Mouse (Mus musculus) ES-Bruce4 (cell line): ENCODE data around the gene Xcr1. TPM values are rescaled to one million over a fixed set of nuclear protein-coding genes. Genes with fewer than 3 reads are reported as not detected.

ENCODE experiments used
- H3K27ac ChIP-seq: 2 replicates; pipeline ENCODE4 v1.5.1; 2012; ENCODE audit warnings: low read length, inconsistent platforms; ENCODE audit not compliant: insufficient read depth
- H3K27me3 ChIP-seq: 2 replicates; pipeline ENCODE4 v1.6.1; 2012; ENCODE audit warnings: mild to moderate bottlenecking, low read length, inconsistent platforms; ENCODE audit not compliant: control insufficient read depth, poor library complexity, insufficient read depth, severe bottlenecking
- H3K36me3 ChIP-seq: 2 replicates; pipeline ENCODE4 v1.6.1; 2012; ENCODE audit warnings: inconsistent platforms, mild to moderate bottlenecking, low read length, moderate library complexity; ENCODE audit not compliant: control insufficient read depth, poor library complexity, insufficient read depth, severe bottlenecking
- H3K4me1 ChIP-seq: one replicate; pipeline ENCODE4 v1.8.1; 2011; ENCODE audit warnings: low read length; ENCODE audit not compliant: control insufficient read depth, insufficient read depth
- H3K4me3 ChIP-seq: 2 replicates; pipeline ENCODE4 v1.5.1; 2011; ENCODE audit warnings: low read depth, mild to moderate bottlenecking, low read length
- H3K9ac ChIP-seq: 2 replicates; pipeline ENCODE4 v1.6.1; 2012; ENCODE audit warnings: low read depth, mild to moderate bottlenecking, inconsistent platforms; ENCODE audit not compliant: poor library complexity, severe bottlenecking
- H3K9me3 ChIP-seq: replicated peaks from 2 replicates; pipeline ENCODE4 v1.6.1; 2012; ENCODE audit warnings: mild to moderate bottlenecking, low read length, inconsistent platforms; ENCODE audit not compliant: control insufficient read depth, poor library complexity, insufficient read depth, severe bottlenecking
- CTCF ChIP-seq: IDR thresholded peaks from one replicate; pipeline ENCODE4 v1.8.1; 2011; ENCODE audit warnings: low read depth, low read length
- EP300 ChIP-seq: IDR thresholded peaks from 2 replicates; pipeline ENCODE4 v1.6.1; 2011; ENCODE audit warnings: low read depth, low read length; ENCODE audit not compliant: insufficient read depth
- POLR2A ChIP-seq: IDR thresholded peaks from one replicate; pipeline ENCODE4 v1.8.1; 2011; ENCODE audit warnings: low read length; ENCODE audit not compliant: insufficient read depth
- polyA plus RNA-seq: library from polyadenylated mRNA; stranded (reverse); fragments of >200 nt; gene quantifications from 2 replicates; pipeline ENCODE4 v1.2.4, GENCODE M21; 2011; ENCODE audit warnings: low read depth; ENCODE audit not compliant: missing spikeins, insufficient read depth, insufficient read length

Gene Xcr1
- not detected in 2 replicates for polyA plus RNA-seq

- no peak within 1 kb of the TSS for H3K4me3 ChIP-seq
- TF ChIP-seq EP300 (no peak), CTCF (no peak), POLR2A (no peak)
Observed at GRCm38 (mm10) chr9:123861929-123862328, at the start of gene Xcr1. Gene Xcr1 (minus strand): TSS chr9:123862029.

GRCm38 (mm10) chr9:123872049-123872448 lies 10.2 kb upstream of the Xcr1 start:
- H3K36me3 ChIP-seq, result no peaks in the 10 kb centered on the region
- TF ChIP-seq CTCF, result no peak
- TF ChIP-seq EP300, result no peak
- TF ChIP-seq POLR2A, result no peak
- no peak overlapping the region for H3K27ac ChIP-seq
- no peaks in the 10 kb centered on the region for H3K4me1 ChIP-seq
- no peak overlapping the region for H3K4me3 ChIP-seq
- no peaks in the 10 kb centered on the region for H3K9me3 ChIP-seq
- no peaks in the 10 kb centered on the region for H3K27me3 ChIP-seq
- H3K9ac ChIP-seq, result no peak overlapping the region

More at GRCm38 (mm10) chr9:123861929-123862328, at the start of gene Xcr1:
- H3K9ac ChIP-seq, result no peak within 1 kb of the TSS
- no peaks in the 10 kb centered on the region for H3K36me3 ChIP-seq
- no peaks in the 10 kb centered on the region for H3K4me1 ChIP-seq
- H3K27me3 ChIP-seq, result no peaks in the 10 kb centered on the region
- no peak within 1 kb of the TSS for H3K27ac ChIP-seq
- no peaks in the 10 kb centered on the region for H3K9me3 ChIP-seq

GRCm38 (mm10) chr9:123869167-123869784 lies 7.4 kb upstream of the Xcr1 start:
- H3K4me1 ChIP-seq, result no peaks in the 10 kb centered on the region
- no peak overlapping the region for H3K4me3 ChIP-seq
- H3K9ac ChIP-seq, result no peak overlapping the region
- H3K27ac ChIP-seq, result no peak overlapping the region
- H3K9me3 ChIP-seq, result no peaks in the 10 kb centered on the region
- no peaks in the 10 kb centered on the region for H3K27me3 ChIP-seq
- no peak for TF ChIP-seq POLR2A
- H3K36me3 ChIP-seq, result no peaks in the 10 kb centered on the region

DNA sequence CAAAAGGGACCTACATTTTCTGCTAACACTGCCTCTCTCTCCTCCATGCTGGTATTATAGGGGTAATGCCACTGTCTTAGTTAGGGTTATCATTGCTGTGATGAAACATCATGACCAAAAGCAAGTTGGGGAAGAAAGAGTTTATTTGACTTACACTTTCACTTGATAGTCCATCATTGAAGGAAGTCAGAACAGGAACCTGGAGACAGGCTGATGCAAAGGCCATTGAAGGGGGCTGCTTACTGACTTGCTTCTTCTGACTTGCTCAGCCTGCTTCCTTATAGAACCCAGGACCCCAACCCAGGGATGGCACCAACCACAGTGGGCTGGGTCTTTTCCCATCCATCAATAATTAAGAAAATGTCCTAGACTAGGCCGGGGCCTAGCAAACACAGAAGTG lies 1.8 kb upstream of the Xcr1 start:
- Histone ChIP-seq H3K9ac (no peak overlapping the region), H3K4me1 (no peaks in the 10 kb centered on the region), H3K27ac (no peak overlapping the region), H3K9me3 (no peaks in the 10 kb centered on the region), H3K4me3 (no peak overlapping the region), H3K36me3 (no peaks in the 10 kb centered on the region), H3K27me3 (no peaks in the 10 kb centered on the region)
- TF ChIP-seq EP300, result no peak
- no peak for TF ChIP-seq POLR2A
- TF ChIP-seq CTCF, result no peak

DNA sequence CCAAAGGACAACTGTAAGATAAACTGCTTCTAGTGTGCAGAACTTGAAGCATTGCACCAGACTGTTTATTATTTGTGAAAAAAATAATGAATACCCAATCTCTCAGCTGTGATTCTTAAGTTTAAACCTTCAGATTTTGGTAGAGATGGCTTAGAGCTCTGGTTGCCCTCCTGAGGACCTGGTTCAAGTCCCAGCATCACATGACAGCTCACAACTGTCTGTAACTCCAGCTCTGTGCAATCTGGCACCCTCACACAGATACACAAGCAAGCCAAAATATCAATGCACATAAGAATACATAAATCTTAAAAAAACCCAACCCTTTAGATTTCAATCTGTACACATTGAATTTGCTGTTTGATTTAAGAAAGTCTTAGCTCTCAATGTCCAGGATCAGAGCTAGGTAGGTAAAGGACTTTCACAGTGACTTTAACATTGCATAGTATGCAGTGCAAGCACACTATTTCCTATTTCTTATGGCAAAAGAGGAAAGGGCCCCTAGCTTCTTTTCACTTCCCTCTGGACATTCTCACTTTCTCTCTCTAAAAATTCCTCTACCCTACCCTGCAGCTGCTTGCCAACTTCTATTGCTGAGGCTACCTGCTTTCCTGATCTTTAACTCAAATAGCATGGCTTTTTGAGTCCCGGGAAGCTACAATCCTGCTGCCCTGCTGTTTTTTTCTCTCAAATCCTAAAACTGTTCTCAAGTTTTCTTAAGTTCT lies 1.2 kb upstream of the Xcr1 start:
- H3K27me3 ChIP-seq, result no peaks in the 10 kb centered on the region
- no peaks in the 10 kb centered on the region for H3K9me3 ChIP-seq
- no peaks in the 10 kb centered on the region for H3K36me3 ChIP-seq
- H3K4me3 ChIP-seq, result no peak overlapping the region
- no peaks in the 10 kb centered on the region for H3K4me1 ChIP-seq
- TF ChIP-seq EP300 (no peak), POLR2A (no peak), CTCF (no peak)
- H3K27ac ChIP-seq, result no peak overlapping the region
- H3K9ac ChIP-seq, result no peak overlapping the region

DNA sequence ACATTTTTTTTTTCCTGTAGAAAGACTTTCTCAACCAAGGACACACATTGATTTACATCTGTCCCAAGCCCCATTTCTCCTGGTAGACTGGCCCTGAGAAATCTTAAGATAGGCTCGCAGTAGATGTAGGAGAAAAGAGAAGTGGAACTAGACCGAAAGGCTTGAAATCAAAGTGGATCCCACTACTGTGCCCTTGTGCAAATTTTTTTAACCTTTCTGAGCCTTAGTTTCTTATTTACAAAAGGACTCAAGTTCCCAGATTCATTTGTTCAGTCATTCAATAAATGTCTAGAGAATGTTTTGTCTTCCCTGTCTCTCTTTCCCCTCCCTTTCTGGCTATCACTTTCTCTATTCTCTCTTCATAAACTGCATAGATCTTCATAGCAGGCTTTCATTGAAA lies 5.0 kb downstream of the Xcr1 start:
- TF ChIP-seq CTCF (no peak), POLR2A (no peak)
- H3K27me3 ChIP-seq, result no peaks in the 10 kb centered on the region
- H3K4me3 ChIP-seq, result no peak overlapping the region
- no peak overlapping the region for H3K9ac ChIP-seq
- H3K27ac ChIP-seq, result no peak overlapping the region
- H3K9me3 ChIP-seq, result no peaks in the 10 kb centered on the region
- no peaks in the 10 kb centered on the region for H3K4me1 ChIP-seq
- H3K36me3 ChIP-seq, result no peaks in the 10 kb centered on the region
